Mouse (Mus musculus) embryo, embryonic 11.5 days (tissue): ENCODE results near the gene Msi2.

Experiments
- DNase-seq: peaks from one replicate; pipeline ENCODE4 v3.0.0-alpha.2; 2012; ENCODE audit warnings: low read depth, low spot score

Gene Msi2

DNA sequence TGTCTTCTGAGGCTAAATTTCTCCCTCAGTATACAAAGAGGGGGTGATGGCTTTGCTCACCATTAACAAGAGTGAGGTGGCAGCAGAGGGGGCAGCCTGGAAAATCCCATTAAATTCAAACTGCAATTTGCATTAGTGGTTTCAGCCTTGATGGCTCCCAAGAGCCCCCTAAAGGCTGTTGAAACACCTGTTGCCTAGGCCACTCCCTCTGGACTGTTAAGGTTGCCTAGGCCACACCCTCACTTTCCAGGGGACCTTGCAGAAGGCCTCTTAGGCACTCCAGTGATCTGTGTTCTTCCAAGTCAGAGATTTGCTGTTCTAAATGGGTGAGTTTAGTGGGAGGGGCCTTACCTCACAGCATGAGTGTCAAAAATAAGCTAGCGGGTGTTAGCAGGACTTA lies 232.3 kb downstream of the Msi2 start:
- no peak for DNase-seq

DNA sequence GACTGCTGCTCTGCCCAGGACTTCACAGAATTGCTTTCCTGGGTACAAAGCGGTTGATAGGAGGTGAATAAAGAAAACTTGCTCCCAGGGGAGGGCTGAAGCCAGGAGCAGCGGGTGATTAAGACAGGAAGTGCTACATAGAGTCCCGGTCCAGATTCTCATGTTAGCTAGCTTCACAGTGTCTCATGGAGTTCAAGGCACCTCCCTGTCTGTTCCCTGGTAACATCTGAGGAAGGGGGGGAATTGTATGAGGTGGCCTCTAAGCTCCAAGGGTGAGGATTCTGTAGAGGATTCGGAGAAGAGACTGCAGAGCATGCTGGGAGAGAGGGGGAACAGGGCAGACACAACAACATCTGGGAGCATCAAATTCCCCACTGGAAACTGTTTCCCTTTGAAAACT lies 233.2 kb downstream of the Msi2 start:
- DNase-seq = no peak

DNA sequence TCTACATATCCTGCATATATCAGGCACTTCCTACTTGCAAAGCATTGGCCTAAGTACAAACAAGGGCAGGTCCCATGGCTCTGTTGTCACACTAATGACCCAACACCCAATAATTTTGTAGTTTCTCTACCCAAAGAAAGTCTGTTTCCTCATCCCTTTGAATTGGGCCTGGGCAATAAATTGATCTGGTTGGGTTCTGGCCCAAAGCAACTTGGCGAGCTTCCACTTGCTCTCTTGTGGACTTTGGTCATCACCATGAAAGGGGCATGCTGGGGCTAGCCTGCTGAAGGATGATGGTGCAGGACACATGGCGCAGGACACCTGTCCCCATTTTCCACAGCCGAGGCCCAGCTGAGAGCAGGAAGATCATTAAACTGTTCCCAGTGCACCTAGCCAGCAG lies 234.3 kb downstream of the Msi2 start:
- no peak for DNase-seq

DNA sequence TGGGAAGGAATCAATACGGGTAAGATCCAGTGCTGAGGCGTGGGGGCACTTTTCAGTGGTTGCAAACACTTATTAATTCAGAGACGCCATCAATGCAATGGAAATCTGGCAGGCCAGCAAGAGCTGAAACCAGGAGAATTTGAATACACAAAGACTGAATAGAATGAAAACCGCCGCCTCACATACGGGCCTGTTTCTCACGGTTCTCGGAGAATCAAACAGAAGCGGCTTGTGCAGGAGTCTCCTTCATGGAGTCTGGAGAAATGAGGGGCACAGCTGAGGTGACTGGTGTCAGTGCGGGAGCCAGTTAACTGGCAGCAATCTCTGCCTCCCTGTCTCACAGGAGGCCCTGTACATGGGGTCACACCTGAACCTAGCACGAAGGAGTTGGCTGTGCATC lies 235.7 kb downstream of the Msi2 start:
- no peak for DNase-seq

DNA sequence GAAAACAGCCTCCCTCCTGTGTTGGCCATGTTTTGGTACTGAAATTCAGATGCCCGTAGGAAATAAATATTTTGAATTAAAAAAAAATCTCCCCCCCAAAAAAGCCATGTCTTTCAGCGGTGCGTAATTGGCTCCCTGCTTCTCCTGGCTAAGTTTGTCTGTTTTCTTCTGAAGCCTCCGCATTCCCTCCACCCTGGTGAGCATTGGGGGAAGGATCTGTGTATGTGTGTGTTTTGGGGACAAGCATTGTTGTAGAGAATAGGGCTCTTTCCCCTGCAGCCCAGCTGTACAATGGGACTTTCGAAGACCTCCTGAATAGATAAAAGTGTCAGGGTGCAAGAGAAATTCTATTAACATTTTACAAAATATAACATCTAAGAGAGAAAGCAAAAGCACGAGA lies 236.1 kb downstream of the Msi2 start:
- DNase-seq = no peak

DNA sequence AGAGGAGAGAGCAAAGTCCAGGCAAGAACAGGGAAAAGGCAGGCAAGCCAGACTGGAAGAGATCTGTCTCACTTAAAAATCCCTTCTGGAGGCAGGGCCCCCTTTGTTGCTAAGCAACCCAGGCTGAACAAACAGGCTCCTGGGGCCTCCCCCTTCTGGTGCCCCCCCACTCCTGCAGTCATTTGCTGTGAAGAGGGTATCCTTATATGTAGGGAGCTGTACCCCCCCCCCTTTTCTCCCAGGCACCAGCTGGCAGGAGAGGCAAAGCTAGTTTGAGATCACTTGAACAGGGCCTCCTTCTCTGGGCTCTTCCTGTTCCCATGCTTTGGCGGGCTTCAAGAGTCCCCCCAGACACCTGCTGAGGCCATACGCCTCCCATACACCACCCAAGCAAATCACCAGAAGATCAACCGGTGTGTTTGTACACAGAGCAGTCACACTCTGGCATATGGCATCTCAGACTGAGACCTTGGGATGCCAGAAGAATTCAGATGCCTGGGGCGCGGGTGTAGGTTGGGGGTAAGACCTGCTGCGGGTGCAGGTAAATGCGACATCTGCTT lies 236.6 kb downstream of the Msi2 start:
- DNase-seq = no peak

DNA sequence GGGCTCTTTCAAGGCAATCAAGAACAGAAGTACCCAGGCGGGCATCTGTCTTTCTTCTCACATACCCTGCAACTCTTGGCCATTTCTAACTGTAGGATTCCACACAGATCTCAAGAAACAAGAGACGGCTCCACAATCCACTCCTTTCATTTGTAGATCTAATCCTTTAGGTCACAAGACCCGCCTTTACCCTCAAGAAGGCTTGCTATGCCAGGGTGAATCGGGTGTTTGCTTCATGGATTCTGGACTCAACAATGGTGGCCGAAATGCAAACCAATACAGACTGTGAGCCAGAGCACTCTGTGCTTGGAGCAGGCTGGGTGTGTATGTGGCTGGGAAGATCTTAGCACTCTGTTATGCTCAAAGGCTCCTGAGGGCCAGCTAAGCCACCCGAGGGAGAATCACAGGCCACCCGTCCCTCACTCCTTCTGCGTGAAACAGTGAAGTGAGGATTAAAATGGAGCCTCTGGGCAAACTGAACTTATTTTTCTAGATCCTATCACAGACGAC lies 237.2 kb downstream of the Msi2 start:
- no peak for DNase-seq

DNA sequence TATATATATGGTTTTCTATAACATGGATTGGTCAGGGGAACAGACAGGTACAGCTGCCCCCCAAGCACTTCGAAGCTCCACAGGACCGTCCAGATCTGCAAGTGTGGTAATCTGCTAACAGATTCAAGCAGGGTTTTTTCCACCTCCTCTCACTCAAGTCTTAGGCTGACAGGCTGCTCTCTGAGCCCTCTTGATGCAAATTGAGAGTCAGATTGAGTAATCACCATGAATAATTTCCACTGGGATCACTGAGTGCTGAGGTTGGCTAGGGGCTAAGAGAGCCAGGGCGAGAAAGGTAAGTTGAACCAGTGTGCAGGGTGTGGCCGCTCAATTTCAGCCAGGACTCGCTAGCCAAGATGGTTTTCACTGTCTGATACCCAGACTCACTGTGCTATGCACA lies 238.8 kb downstream of the Msi2 start:
- no peak for DNase-seq

DNA sequence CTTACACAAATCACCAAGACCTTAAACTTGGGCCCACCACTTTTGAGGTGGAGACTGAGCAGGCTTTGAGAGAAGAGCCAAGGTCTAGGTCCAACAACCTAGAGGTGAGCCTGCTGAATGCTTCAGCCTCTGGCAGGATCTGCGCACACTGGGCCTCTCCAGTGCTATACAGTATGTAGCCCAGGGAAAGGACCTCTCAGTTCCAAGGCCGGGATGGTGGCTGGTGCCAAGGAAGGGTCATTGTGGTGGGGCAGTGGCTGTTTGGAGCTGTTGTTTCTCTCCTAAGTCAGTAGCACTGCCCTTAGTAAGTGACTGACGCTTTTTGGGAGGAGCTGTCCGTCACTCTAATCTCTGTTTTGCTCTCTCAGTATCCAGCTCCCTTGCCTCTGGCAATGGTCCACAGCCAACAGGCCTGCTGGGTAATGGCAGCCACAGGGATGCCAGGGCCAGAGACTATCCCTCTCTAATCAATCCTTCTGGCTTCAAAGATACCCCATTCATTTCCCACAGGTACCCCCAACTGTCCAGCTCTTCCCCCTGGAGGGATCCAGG lies 243.3 kb downstream of the Msi2 start:
- DNase-seq = no peak

DNA sequence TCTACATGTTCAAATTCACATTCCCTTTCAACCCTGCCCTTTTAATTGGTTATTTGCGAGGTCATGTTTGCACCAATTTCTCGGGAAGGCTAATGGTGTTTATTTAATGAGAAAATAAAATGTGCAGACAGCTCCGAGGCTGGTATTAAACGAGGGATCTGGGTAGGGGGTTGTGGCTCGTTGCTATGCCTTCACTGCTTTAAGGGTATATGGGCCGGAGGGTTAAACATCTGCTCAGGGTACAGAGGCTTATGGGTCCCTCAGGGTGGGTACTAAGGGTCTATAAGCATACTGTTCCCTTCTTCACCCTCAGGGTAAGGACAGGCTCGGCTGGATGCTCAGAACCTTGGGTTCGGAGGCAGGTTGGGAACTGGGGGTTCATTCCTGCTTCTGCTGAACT lies 245.6 kb downstream of the Msi2 start:
- no peak for DNase-seq

DNA sequence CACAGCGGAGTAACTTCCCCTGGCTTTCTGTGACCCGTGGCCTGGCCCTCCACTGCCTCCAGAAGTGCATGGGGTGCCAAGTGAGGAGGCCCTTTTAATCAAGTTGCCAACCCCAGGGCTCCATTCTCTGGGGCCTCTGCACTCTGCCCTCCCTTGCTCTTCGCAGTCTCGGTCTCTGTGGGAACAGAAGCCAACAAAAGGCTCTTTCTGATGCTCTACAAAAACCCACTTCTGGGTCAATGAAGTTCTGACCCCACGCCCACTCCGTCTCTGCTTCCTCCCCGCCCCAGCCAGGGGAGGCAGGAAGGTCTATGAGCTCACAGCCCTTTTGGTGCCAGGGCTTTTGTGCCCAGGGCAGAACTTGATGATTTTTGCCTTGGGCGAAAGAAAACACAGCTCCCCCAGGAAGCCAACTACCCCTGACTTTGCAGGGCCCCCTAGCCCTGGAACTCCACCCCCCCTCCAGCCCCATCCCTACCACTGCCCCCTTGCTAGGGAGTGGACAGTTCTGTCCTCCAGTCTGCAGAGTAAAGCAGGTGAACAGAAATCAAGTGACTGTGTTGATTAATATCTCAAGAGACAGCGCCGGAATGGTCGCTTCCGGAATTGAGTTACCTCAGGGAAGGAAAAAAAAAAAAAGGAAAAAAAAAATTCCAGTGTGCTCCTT lies 246.2 kb downstream of the Msi2 start:
- no peak for DNase-seq

DNA sequence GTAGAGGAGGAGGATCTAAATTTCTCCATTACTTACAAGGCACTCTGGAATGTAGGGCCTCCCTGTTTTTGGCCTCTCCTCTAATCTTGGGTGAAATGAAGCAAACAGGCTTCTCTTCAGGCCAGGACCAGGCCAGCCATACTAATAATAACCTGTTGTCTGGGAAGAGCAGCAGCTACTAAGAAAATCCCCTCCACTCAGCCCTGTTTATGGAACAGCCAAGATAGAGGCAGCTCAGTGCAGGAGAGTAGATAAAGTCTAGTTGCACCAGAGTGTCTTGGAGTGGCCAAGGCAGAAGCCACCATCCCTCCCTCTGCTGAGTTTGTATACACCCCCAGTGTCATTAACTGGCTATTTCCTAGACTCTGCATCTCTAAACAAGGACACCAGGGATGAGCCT lies 247.7 kb downstream of the Msi2 start:
- no peak for DNase-seq

DNA sequence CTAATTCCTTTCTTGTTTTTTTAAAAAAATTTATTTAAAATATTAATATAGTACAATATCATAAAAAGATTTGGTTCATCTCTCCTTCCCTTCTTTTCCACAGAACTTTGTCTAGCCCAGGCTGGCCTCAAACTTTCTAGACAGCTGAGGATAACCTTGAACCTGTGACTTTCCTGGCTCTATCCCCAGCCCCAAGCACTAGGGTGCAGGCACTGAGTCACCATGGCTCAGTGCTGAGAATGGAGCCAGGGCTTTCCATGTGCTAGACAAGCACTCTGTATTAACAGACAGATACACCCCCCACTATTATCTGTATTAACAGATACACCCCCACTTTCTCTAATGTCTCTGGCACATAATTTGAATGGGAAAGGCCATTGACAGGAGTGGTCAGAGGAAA lies 249.3 kb downstream of the Msi2 start:
- no peak for DNase-seq

DNA sequence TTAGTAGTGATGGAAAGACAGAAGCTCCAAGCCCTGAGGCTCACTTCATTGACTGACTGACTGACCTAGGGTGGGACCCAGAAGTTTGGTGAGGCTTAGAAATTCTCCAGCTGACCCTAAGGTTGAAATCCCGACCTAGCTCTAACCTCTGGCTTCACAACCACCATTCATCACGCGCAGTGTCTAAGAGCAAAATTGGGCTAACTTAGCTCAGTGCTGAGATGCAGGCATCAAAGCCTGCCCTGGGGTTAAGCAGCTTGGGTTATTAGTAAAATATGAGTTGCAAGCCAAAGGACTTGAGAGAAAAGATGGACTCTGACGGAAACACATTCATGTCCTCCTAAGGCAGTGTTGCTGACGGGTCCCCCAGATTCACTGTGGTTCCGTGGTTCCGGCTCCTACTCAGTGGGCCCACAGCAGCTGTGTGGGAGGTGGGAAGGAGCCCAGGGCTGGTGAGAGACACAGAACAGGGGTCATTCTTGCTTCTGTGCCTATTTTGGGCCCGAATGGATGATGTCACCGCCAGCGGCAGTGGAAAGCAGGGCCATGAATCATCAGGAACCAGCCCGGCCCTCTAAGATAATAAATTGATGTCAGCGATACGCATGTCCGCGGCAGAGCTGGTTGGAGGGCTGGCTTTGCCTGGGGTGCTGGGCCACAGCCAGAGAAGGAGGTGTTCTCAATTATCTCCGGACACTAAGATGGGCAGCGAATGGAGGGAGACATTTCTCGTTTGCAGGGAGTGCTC lies 250.6 kb downstream of the Msi2 start:
- DNase-seq = no peak

DNA sequence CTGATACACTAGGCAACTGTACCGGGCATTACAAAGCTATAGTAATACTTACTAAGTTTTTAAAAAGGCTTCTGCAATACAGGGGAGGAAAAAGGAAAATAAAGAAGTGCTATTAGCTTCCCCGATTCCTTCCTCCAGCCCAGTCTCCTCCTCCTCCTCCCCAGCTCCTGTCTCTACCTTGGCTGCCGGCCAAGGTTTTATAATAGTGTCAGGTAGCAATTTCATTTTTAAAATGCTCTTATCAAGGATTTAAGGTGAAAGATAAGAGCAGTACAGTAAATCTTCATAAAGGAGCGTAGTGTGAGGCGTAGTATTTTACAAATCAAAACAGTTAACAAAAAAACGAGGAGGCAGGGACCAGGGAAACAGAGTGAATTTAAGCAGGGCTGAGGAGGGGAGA lies 254.4 kb downstream of the Msi2 start:
- DNase-seq = no peak

DNA sequence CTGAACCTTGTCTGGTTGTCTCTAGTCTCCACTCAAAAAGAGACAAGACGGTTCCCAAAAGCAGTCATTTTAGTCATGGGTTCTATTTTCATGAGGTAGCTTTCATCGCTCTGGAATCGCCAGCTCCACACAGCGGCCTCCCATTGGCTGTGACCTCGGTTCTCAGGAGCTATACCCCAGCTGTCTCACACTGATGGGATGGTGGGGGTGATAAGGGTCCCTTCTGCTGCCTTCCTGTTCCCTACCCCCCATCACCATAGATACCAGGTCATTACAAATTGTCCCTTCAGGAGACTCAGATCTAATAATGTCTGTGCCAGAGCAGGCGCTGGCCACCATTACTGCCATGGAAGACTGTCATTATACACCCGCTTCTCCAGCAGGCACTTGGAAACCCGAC lies 255.5 kb downstream of the Msi2 start:
- no peak for DNase-seq

DNA sequence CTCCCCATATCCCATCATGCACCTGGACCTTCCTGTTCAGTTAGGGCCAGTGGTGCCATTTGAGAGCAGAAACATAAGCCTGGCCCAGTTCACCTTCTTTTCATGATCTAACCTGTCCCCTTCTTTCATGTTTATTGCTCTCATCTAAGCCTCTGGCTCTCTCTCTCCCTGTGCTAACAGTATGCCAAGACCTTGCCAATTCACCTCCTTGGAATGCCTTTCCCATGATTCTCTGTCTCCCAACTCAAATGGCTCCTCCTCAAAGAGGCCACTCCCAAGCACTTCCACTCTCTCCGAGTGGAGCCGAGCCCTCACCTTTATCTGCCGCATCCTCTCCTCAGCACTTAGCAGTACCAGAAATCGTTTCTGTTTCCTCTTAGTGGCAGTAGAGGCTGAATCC lies 256.7 kb downstream of the Msi2 start:
- DNase-seq = no peak

DNA sequence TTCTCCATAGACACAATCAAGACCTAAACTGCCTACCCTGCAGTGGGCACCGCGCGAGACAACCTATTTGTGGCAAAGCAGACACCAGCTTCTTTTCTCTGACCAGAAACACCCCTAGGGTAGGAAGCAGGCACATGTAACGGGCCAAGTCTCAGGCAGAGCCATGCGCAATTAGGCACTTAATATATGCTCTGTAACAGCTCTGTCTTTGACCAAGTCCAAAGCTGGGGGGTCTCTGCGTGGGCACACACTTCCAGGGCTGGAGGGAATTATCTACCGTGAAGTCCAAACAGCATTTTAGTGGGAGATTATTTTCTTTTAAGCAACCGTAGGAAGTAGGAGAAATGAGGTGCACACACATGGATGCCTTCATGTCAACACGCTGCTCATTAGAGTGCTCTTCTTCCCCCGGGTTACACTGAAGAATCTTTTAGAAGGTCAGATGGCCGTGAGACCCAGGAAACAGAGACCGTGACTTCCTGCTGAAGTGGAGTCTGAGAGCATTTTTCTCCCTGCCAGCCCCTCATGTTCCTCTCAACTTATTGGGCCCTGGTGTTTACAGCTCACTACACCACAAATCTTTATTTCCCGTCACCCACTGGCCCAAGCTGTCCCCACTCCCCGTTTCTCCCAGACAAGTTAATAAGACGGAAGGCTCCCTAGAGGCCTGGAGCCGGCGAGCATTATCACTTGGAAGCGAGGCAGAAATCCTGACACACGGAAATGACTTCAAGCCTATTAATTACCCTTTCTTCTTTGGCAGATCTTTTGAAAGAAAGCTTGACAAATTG lies 258.2 kb downstream of the Msi2 start:
- DNase-seq = no peak

DNA sequence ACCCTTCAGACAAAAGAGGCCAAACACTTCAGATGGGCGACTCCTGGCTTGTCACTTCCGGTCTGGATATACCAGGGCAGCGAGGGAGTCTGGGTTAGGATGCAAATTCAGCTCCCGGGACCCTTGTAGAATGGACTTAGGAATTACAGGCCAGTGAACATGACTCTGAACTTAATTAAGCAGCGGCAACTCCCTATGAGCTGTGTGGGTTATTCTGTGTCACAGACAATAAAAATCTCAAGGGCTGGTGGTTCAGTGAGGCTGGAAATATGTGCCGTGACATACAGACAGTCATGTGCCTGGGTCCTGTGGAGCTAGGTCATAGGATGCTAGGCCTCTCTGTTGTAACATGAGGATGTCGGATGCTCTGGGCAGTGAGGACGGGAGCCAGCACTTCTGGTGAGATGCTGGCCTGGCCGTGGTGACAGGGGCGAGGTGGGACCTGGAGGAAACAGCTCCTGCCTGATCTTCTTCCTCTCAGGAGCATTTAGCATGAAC lies 261.0 kb downstream of the Msi2 start:
- no peak for DNase-seq

DNA sequence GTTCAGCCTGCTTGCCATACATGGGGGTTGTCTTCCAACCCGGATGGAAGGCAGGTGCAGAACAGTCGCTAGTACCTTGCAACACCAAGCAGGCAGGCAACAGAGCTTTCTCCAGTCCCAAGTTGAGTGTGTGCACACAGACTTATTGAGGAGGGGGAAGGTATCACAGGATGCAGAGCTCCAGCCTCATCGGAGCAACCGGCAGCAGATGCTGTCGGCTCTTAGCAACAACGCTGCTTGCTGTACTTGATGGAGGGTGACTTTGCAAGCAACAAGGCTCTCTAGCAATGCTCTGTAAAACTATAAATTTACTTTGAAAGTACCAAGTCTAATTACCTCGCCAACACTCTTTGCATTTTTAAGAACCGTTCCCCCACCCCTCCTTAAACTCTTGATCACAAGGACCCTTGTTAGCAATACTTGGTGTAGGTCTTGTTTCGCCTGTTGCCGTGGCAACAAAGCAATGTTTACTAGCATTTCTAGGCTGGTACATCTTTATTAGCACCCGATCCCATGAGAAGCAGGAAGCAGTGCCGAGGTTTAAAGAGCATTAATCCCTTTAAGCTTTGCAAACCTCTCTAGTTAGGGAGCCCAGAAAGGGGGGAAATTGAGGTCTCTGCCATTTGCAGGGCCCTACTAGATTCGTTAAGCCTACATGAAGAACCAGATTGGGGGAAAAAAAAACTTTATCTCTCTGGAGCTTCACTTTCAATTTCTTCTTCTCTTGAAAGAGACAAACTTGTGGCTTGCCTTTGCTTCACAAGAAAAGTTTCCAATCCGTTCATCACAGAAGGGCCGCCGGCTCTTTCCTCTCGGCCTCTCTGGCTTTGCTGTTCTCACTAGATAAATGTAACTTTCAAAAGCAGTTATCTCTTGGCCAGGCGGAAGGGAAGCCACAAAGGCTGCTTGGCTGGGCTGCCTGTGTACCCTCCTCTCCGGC lies 263.2 kb downstream of the Msi2 start:
- DNase-seq = peak; percentile 70

DNA sequence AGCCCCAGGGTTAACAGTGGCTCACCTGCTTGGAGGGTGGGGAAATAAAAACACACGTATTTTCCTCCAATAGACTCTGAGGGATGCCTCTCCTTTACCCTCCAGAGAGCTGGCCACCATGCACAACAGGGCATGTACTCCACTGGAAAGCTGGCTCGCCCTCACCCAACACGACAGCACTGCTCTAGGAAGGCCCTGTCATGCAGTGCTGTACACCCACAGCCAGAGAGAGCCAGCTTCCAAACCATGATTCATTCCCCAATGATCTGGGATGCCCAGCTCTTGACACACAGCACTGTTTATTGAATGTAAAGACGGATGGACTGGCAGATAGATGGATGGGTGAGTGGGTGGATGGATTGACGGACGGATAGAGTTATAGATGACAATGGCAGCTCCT lies 269.1 kb downstream of the Msi2 start:
- no peak for DNase-seq
